Mouse (Mus musculus) lung, postnatal 10 days (tissue): ENCODE results near the gene Snu13.

Experiments used
- DNase-seq: peaks from one replicate; pipeline ENCODE4 v3.0.0; 2021

The Snu13 gene

GRCm38 (mm10) chr15:82047080-82047883 lies at the start of gene Snu13:
TSS of gene Snu13 (minus strand) at chr15:82047598.
- DNase-seq: peak; percentile 95

- no peak for DNase-seq
Measured at GRCm38 (mm10) chr15:82091061-82091460, 43.7 kb upstream of the Snu13 start.

GRCm38 (mm10) chr15:82087266-82087665 lies 39.9 kb upstream of the Snu13 start:
- DNase-seq: no peak

GRCm38 (mm10) chr15:82086131-82086530 lies 38.7 kb upstream of the Snu13 start:
- no peak for DNase-seq

GRCm38 (mm10) chr15:82085606-82086005 lies 38.2 kb upstream of the Snu13 start:
- DNase-seq: no peak

GRCm38 (mm10) chr15:82081161-82081560 lies 33.8 kb upstream of the Snu13 start:
- DNase-seq: peak; percentile 7

- DNase-seq: no peak
Measured at GRCm38 (mm10) chr15:82079883-82080282, 32.5 kb upstream of the Snu13 start.

- DNase-seq: no peak
Measured at GRCm38 (mm10) chr15:82073490-82073889, 26.1 kb upstream of the Snu13 start.

- no peak for DNase-seq
Measured at GRCm38 (mm10) chr15:82071816-82072469, 24.5 kb upstream of the Snu13 start.

- no peak for DNase-seq
Measured at GRCm38 (mm10) chr15:82069898-82070297, 22.5 kb upstream of the Snu13 start, which contains the start of gene Mei1. TSS of gene Mei1 (plus strand) at chr15:82069996.

- peak; percentile 88 for DNase-seq
Measured at GRCm38 (mm10) chr15:82065511-82065910, 18.1 kb upstream of the Snu13 start.

- no peak for DNase-seq
Measured at GRCm38 (mm10) chr15:82063909-82064308, 16.5 kb upstream of the Snu13 start.

- no peak for DNase-seq
Measured at GRCm38 (mm10) chr15:82058719-82059201, 11.4 kb upstream of the Snu13 start, which contains the start of gene 4930407I10Rik. TSS of gene 4930407I10Rik (plus strand) at chr15:82059151.

- no peak for DNase-seq
Measured at GRCm38 (mm10) chr15:82052544-82052943, 5.1 kb upstream of the Snu13 start.

GRCm38 (mm10) chr15:82046246-82046891 lies 1.0 kb downstream of the Snu13 start:
- peak; percentile 24 for DNase-seq

GRCm38 (mm10) chr15:82044166-82044784 lies 3.1 kb downstream of the Snu13 start:
- DNase-seq: peak; percentile 27

GRCm38 (mm10) chr15:82040650-82041049 lies 6.7 kb downstream of the Snu13 start:
- peak; percentile 65 for DNase-seq

GRCm38 (mm10) chr15:82035904-82036689 lies 11.3 kb downstream of the Snu13 start:
- DNase-seq: peak; percentile 65

- no peak for DNase-seq
Measured at GRCm38 (mm10) chr15:82033762-82034161, 13.6 kb downstream of the Snu13 start, which contains the start of gene Desi1. TSS of gene Desi1 (minus strand) at chr15:82033862.

GRCm38 (mm10) chr15:82032386-82032785 lies 15.0 kb downstream of the Snu13 start:
- DNase-seq: no peak

- DNase-seq: peak; percentile 10
Measured at GRCm38 (mm10) chr15:82027726-82028125, 19.7 kb downstream of the Snu13 start.

- no peak for DNase-seq
Measured at GRCm38 (mm10) chr15:82027276-82027675, 20.1 kb downstream of the Snu13 start.
